In the genomic region with DNA sequence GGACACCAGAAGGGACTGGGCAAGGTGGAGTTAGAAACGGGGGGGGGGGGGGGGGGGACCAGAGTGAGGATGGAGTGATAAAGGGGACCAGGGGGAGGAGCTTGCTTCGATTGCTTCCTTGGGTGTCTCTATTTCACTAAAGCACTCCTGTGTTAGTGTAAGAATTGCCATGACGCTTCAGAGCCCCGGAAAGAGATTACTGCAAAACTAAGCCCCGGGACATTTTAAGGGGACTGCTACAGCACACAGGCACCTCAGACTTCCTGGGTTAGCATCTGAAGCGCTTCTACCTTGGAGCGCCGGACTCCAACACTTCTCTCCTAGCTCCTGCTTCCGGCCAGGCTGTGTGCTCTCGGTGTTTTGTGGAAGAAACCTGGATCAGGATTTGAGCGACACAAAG, we compare ENCODE assay signal across 8 mouse cellular contexts.
A peak's percentile ranks its signal among the peaks of the same experiment; 100 is the strongest.
DNase-seq lines count a peak whose midpoint lies in the region; ATAC-seq lines count a peak whose summit lies in the region.

No protein-coding gene starts in this region.

- peak; percentile 38 for ATAC-seq in granulocyte monocyte progenitor cell, adult 5-6 weeks (replicated peaks; ENCODE audit: poor library complexity, severe bottlenecking)

- peak; percentile 28 for DNase-seq in retina, embryonic 14.5 days (ENCODE audit: low spot score)
- DNase-seq in retina, postnatal 1 day: no peak
- DNase-seq in midbrain, embryonic 10.5 days (ENCODE audit: low spot score): peak; percentile 61
- DNase-seq in thymus, postnatal 4 days: peak; percentile 50
- no peak for DNase-seq in cerebellum, postnatal 36 days
- DNase-seq in testis, postnatal 14 days (ENCODE audit: low spot score): no peak
- no peak for DNase-seq in spleen, postnatal 4 days (ENCODE audit: low spot score in 2 of 2)

- 3% methylated on average over 11 of the region's 11 CpGs for WGBS in midbrain, embryonic 10.5 days

- peaks cover 65% of the 10 kb centered on the region for H3K4me1 ChIP-seq in midbrain, embryonic 10.5 days

- H3K36me3 ChIP-seq in midbrain, embryonic 10.5 days: no peaks in the 10 kb centered on the region

- no peaks in the 10 kb centered on the region for H3K9me3 ChIP-seq in midbrain, embryonic 10.5 days (replicated peaks)

- peak overlapping the region; percentile 50 for H3K4me3 ChIP-seq in midbrain, embryonic 10.5 days

- H3K27me3 ChIP-seq in midbrain, embryonic 10.5 days (ENCODE audit: low read depth, poor library complexity, severe bottlenecking): peaks cover 6% of the 10 kb centered on the region; the same call in 1 of the 2 replicates

- H3K27ac ChIP-seq in midbrain, embryonic 10.5 days (replicated peaks): peak overlapping the region; percentile 93

Comparison
In these comparisons a context has a peak if more than half of its experiments do, and no peak if none do; other contexts are left out.
1. DNase-seq: peak in retina, embryonic 14.5 days (single experiment), midbrain, embryonic 10.5 days (single experiment) and thymus, postnatal 4 days (single experiment); none in retina, postnatal 1 day (single experiment), cerebellum, postnatal 36 days (0 of 2), testis, postnatal 14 days (single experiment) and spleen, postnatal 4 days (0 of 2).